Mouse (Mus musculus) c-Kit-negative CD71-positive TER-119-positive erythroid progenitor cells, embryonic 14.5 days (primary cell): Measurements from ENCODE around the gene Atp8b2.
A peak's percentile ranks its signal among the peaks of the same experiment; 100 is the strongest.

Source experiments
- DNase-seq: peaks from one replicate; pipeline ENCODE4 v3.0.0-alpha.2; 2013; ENCODE audit warnings: low read depth, low spot score

The Atp8b2 gene

GRCm38 (mm10) chr3:89963221-89963763, at the start of gene Atp8b2:
Gene Atp8b2 (minus strand): TSS chr3:89963508.
- DNase-seq: no peak

GRCm38 (mm10) chr3:90010291-90010690, 47.0 kb upstream of the Atp8b2 start:
- no peak for DNase-seq

GRCm38 (mm10) chr3:90004091-90004796, 40.9 kb upstream of the Atp8b2 start:
- DNase-seq: no peak

- DNase-seq: no peak
Measured at GRCm38 (mm10) chr3:89999830-90000229, 36.5 kb upstream of the Atp8b2 start.

GRCm38 (mm10) chr3:89999090-89999489, 35.8 kb upstream of the Atp8b2 start:
- DNase-seq: no peak

GRCm38 (mm10) chr3:89998612-89999054, 35.3 kb upstream of the Atp8b2 start, which contains the start of gene Hax1:
Gene Hax1 (minus strand): TSS chr3:89998780.
- peak; percentile 88 for DNase-seq

GRCm38 (mm10) chr3:89997791-89998495, 34.6 kb upstream of the Atp8b2 start:
- DNase-seq: peak; percentile 13

GRCm38 (mm10) chr3:89994807-89995515, 31.7 kb upstream of the Atp8b2 start:
- DNase-seq: no peak

- DNase-seq: no peak
Measured at GRCm38 (mm10) chr3:89987822-89988221, 24.5 kb upstream of the Atp8b2 start.

- DNase-seq: no peak
Measured at GRCm38 (mm10) chr3:89987211-89987610, 23.9 kb upstream of the Atp8b2 start.

- DNase-seq: no peak
Measured at GRCm38 (mm10) chr3:89982426-89982825, 19.1 kb upstream of the Atp8b2 start.

GRCm38 (mm10) chr3:89976859-89977258, 13.6 kb upstream of the Atp8b2 start:
- no peak for DNase-seq

- no peak for DNase-seq
Measured at GRCm38 (mm10) chr3:89968509-89968908, 5.2 kb upstream of the Atp8b2 start.

- DNase-seq: peak; percentile 13
Measured at GRCm38 (mm10) chr3:89966946-89967345, 3.6 kb upstream of the Atp8b2 start.

- no peak for DNase-seq
Measured at GRCm38 (mm10) chr3:89965972-89966371, 2.7 kb upstream of the Atp8b2 start.

GRCm38 (mm10) chr3:89965557-89965956, 2.2 kb upstream of the Atp8b2 start:
- DNase-seq: no peak

- DNase-seq: no peak
Measured at GRCm38 (mm10) chr3:89963926-89964739, 825 bp upstream of the Atp8b2 start.

- no peak for DNase-seq
Measured at GRCm38 (mm10) chr3:89962751-89963220, 522 bp downstream of the Atp8b2 start.

- DNase-seq: no peak
Measured at GRCm38 (mm10) chr3:89962059-89962750, 1.1 kb downstream of the Atp8b2 start.

- DNase-seq: no peak
Measured at GRCm38 (mm10) chr3:89961436-89961835, 1.9 kb downstream of the Atp8b2 start.
